Mouse (Mus musculus) embryonic facial prominence, embryonic 11.5 days (tissue): Measurements from ENCODE around the gene Atad3a. TPM values are rescaled to one million over a fixed set of nuclear protein-coding genes. Genes with fewer than 3 reads are reported as not detected.

Experiments
- ATAC-seq: fragments of 200-750 bp; cut with Nextera tagmentation; replicated peaks from 2 replicates; pipeline ENCODE4 v1.8.0; 2017; ENCODE audit warnings: low read depth; ENCODE audit not compliant: insufficient number of reproducible peaks, low FRiP score, low TSS enrichment
- DNase-seq: peaks from one replicate; pipeline ENCODE4 v3.0.0-alpha.2; 2015; ENCODE audit warnings: low spot score
- H3K27ac ChIP-seq: fragments of 300-500 bp; sonication (generic); replicated peaks from 2 replicates; pipeline ENCODE4 v1.5.1; 2014; ENCODE audit warnings: mild to moderate bottlenecking, low read depth, low read length, control low read depth
- H3K27me3 ChIP-seq: fragments of 300-500 bp; sonication (generic); 2 replicates; pipeline ENCODE4 v1.6.1; 2014; ENCODE audit warnings: mild to moderate bottlenecking, low read length, moderate library complexity, mixed read lengths; ENCODE audit not compliant: control insufficient read depth, insufficient read depth
- H3K36me3 ChIP-seq: fragments of 300-500 bp; sonication (generic); replicated peaks from 2 replicates; pipeline ENCODE4 v1.6.1; 2014; ENCODE audit warnings: low read depth, mild to moderate bottlenecking, low read length, moderate library complexity, mixed read lengths; ENCODE audit not compliant: control insufficient read depth, insufficient read depth
- H3K4me1 ChIP-seq: fragments of 300-500 bp; sonication (generic); 2 replicates; pipeline ENCODE4 v1.6.1; 2014; ENCODE audit warnings: low read length, mixed read lengths; ENCODE audit not compliant: control insufficient read depth, insufficient read depth
- H3K4me2 ChIP-seq: fragments of 300-500 bp; sonication (generic); 2 replicates; pipeline ENCODE4 v1.6.1; 2014; ENCODE audit warnings: low read depth, mild to moderate bottlenecking, control low read depth, low read length, moderate library complexity
- H3K4me3 ChIP-seq: fragments of 300-500 bp; sonication (generic); 2 replicates; pipeline ENCODE4 v1.5.1; 2014; ENCODE audit warnings: low read depth, low read length, control low read depth
- H3K9ac ChIP-seq: fragments of 300-500 bp; sonication (generic); replicated peaks from 2 replicates; pipeline ENCODE4 v1.6.1; 2014; ENCODE audit warnings: mild to moderate bottlenecking, control low read depth, low read length
- H3K9me3 ChIP-seq: fragments of 300-500 bp; sonication (generic); replicated peaks from 2 replicates; pipeline ENCODE4 v1.6.1; 2016; ENCODE audit warnings: mild to moderate bottlenecking, low read length, inconsistent platforms, mixed read lengths; ENCODE audit not compliant: control insufficient read depth
- WGBS: fragments of 180-500 bp; shearing (Covaris S2); extraction: QIAGEN DNeasy Blood & Tissue Kit; methylation state at CpG from one replicate; pipeline ENCODE4 v1.1.7; 2014; 5-methylcytosine and 5-hydroxymethylcytosine counted together
- polyA plus RNA-seq: library from polyadenylated mRNA; unstranded; fragments of >200 nt; fragmentation: Nextera tagmentation; extraction: Ambion mirVana; gene quantifications from 2 replicates; pipeline ENCODE4 v1.2.1, GENCODE M21; 2014

The Atad3a gene
- 79.0 and 87.2 TPM in 2 replicates for polyA plus RNA-seq

DNA sequence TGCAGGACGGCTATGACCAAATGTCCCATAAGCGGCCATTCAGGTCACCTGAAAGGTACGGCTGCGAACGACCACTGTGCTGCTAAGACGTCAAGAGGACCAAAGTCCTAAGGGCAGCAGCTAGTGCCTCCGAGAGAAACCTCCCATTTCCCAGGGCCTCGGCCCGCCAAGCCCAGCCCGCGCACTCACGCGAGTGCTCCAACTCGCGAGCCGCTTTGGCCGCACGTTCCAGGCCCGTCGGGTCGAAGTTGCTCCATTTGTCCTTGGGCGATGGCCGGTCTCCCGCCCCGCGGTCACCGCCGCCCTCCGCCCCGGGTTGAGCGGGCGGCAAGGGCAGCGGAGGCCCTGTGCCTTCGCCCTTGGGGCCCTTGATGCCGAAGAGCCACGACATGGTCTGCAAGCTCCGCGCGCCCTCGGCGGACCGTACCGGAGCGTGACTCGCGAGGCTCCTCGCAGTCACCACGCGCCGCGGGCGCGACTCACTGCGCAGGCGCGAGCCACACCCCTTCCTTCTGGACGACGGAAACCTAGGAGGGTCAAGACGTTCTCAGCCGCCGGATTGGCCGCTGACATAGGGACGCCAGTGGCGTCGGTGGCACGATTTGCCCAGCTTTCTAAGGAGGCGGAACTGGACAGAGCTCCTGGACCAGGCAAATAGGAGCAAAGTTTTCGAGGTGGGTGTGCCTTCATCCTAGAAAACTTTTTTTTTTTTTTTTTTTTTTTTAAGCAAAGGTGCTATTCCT lies at the start of gene Atad3a:
Gene Atad3a, minus strand, starts transcription at position 481 of the 743 bp plus-strand sequence.
- peak within 1 kb of the TSS; percentile 87 for H3K4me2 ChIP-seq

DNA sequence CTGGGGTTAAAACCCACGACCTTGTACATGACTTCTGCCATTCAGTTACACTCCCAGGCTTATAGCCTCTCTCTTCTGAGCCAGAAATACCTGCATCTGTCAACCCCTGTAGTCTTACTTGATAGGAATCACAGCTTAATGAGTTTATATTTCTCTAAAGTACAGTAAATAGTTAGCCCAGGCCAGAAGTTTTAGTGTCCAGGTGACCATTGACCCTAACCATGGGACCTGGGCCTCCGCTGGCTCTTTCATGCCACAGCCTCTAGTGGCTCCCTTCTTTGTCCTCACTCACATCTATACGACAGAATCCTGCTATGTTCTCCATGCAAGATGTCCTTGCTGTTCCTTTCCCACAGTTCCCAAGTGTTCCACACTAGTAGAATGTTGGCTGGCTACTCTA lies 46.9 kb upstream of the Atad3a start:
- Histone ChIP-seq H3K4me1 (no peaks in the 10 kb centered on the region; the same call in 1 of the 2 replicates), H3K4me3 (no peak overlapping the region), H3K9ac (no peak overlapping the region), H3K4me2 (no peak overlapping the region), H3K27me3 (no peaks in the 10 kb centered on the region), H3K27ac (no peak overlapping the region), H3K36me3 (peaks cover 8% of the 10 kb centered on the region), H3K9me3 (no peaks in the 10 kb centered on the region)
- 87% methylated on average over 3 of the region's 3 CpGs for WGBS
- DNase-seq (no peak), ATAC-seq (no peak)

More for the DNA sequence above, at the start of gene Atad3a:
- Histone ChIP-seq H3K36me3 (peaks cover 4% of the 10 kb centered on the region), H3K27me3 (no peaks in the 10 kb centered on the region), H3K27ac (peak within 1 kb of the TSS; percentile 0; the same call in 1 of the 2 replicates), H3K4me1 (no peaks in the 10 kb centered on the region; the same call in none of the 2 replicates), H3K9ac (peak within 1 kb of the TSS; percentile 70), H3K9me3 (no peaks in the 10 kb centered on the region), H3K4me3 (peak within 1 kb of the TSS; percentile 88)
- ATAC-seq (peak; percentile 95), DNase-seq (peak; percentile 97)
- WGBS = under 1% methylated on average over 66 of the region's 68 CpGs

DNA sequence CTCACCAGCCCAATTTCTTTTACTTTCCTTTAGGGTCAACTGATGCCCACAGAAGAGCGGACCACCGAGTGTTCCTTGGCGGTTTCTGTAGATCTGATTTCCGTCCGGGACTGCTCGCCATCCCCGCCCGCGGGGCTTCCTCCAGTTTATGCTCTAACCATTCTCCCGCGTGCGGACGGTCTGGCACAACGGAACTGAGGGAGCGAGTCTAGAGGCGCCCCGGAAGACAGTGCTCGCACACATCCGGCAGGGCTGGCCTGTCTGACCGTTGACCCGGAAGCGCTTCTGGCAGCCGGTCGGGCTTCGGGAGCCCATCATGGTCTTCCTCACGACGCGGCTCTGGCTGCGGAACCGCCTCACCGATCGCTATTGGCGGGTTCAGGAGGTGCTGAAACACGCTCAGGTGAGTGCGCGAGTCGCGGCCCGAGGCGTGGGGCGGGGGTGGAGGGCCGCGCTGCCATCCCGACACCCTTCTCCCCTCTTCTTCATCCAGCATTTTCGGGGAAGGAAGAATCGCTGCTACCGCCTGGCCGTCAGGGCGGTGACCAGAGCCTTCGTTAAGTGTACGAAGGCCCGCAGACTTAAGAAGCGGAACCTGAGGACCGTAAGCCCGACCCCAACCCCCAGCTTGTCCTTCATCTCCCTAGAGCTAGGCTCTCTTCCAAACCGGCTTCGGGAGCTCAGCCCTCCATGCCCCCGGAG lies 42.6 kb upstream of the Atad3a start:
- under 1% methylated on average over 58 of the region's 58 CpGs for WGBS
- H3K4me1 ChIP-seq = no peaks in the 10 kb centered on the region; the same call in 1 of the 2 replicates
- H3K36me3 ChIP-seq = no peaks in the 10 kb centered on the region; the same call in 1 of the 2 replicates
- H3K9me3 ChIP-seq = no peaks in the 10 kb centered on the region
- H3K27ac ChIP-seq = 0 out of 2 replicates have a peak overlapping the region, but pooled peaks have one; percentile 35
- peak; percentile 96 for ATAC-seq
- H3K9ac ChIP-seq = peak overlapping the region; percentile 85
- peak overlapping the region; percentile 82 for H3K4me3 ChIP-seq
- no peaks in the 10 kb centered on the region for H3K27me3 ChIP-seq
- peak; percentile 96 for DNase-seq
- peak overlapping the region; percentile 60 for H3K4me2 ChIP-seq

DNA sequence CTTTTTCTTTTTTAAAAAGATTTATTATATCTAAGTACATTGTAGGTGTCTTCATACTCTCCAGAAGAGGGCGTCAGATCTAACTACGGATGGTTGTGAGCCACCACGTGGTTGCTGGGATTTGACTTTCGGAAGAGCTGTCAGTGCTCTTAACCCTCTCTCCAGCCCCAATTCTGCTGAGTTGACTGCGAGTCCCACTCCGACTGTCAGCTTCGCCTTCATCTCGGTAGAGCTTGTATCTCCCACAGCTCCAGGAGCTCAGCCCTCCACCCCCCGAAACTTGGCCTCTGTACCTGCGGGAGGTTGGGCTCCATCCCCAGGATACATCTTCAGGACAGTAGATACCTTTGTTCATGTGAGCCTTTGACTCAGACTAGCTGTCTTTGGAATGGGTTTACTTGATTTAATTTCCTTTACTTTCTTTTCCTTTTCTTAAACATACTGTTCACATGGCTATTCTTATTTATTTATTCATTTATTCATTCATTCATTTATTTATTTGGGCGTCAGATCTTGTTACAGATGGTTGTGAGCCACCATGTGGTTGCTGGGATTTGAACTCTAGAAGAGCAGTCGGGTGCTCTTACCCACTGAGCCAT lies 41.9 kb upstream of the Atad3a start, which contains the start of gene Mrpl20:
Gene Mrpl20, plus strand, starts transcription at position 138 of the 599 bp plus-strand sequence.
- Histone ChIP-seq H3K4me1 (no peaks in the 10 kb centered on the region; the same call in 1 of the 2 replicates), H3K27ac (0 out of 2 replicates have a peak within 1 kb of the TSS, but pooled peaks have one; percentile 35), H3K9me3 (no peaks in the 10 kb centered on the region), H3K36me3 (no peaks in the 10 kb centered on the region; the same call in 1 of the 2 replicates), H3K27me3 (no peaks in the 10 kb centered on the region), H3K4me3 (peak within 1 kb of the TSS; percentile 82), H3K9ac (peak within 1 kb of the TSS; percentile 85), H3K4me2 (peak within 1 kb of the TSS; percentile 60)
- ATAC-seq (peak; percentile 32; the same call in 1 of the 2 replicates), DNase-seq (peak; percentile 52)
- 8% methylated on average over 12 of the region's 12 CpGs for WGBS

DNA sequence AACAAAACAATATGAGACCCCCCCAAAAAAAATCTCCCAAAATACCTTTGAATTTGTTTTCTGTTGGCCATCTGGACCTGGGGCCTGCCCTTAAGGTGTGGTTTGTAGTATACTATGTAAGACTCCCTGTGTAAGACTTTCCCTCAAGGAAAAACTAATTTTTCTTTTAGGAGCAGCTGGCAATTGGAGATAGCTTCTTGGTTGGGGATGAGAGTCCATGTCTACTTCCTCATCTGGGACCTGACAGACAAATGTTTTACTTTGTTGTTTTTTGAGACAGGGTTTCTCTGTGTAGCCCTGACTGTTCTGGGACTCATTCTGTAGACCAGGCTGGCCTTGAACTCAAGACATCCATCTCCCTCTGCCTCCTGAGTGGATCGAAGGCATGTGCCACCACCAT lies 41.2 kb upstream of the Atad3a start:
- 95% methylated on average over 1 of the region's 1 CpGs for WGBS
- Histone ChIP-seq H3K9me3 (no peaks in the 10 kb centered on the region), H3K9ac (no peak overlapping the region), H3K27me3 (no peaks in the 10 kb centered on the region), H3K36me3 (no peaks in the 10 kb centered on the region), H3K27ac (no peak overlapping the region), H3K4me1 (no peaks in the 10 kb centered on the region; the same call in 1 of the 2 replicates), H3K4me2 (no peak overlapping the region), H3K4me3 (no peak overlapping the region)
- ATAC-seq (no peak), DNase-seq (no peak)

DNA sequence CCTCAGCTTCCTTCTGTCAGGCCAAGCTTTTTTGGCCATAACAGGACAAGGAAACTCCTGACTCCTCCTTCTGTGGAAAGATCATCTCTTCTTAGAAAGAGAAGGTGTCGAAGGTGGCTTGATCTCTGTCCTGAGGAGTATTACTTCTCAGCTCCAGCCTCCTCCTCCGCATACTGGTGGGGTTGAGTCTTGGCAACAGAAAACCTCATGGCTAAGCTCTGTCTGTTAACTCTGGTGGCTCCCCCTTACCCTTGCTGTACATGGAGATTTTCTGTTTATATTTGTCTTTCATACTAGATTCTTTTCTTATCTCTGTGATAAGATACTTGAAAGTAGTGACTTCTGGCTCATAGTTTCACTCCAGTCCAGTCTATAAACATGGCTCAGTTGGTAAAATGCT lies 32.8 kb upstream of the Atad3a start:
- Histone ChIP-seq H3K27me3 (no peaks in the 10 kb centered on the region), H3K36me3 (no peaks in the 10 kb centered on the region)
- ATAC-seq = no peak

DNA sequence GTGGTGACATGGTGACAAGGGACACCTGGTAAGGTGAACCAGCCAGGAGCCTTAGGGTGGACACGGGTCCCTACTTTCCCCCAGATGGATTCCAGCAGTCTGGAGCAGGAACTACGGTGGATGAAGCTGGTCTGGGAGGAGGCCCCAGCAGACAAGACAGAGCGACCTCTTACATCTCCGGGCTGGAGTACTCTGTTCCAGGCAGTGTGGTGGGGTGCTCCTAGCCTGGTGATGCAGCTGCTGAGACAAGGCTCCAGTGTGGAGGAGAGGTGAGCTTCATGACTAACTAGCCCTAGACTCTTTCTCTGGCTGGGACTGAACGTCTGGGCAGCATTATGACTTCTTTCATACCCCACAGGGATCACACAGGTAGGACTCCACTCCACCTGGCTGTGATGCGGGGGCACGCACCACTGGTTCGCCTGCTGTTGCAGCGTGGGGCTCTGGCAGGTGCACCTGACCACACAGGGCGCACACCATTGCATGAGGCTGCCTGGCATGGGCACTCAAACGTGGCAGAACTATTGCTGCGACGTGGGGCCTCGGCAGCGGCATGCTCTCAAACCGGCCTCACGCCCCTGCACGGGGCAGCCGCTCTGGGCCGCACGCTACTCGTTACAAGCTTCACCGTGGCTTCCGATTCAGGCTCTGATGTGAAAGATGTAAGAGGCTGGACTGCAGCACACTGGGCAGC lies 30.5 kb upstream of the Atad3a start:
- Histone ChIP-seq H3K9me3 (no peaks in the 10 kb centered on the region), H3K36me3 (no peaks in the 10 kb centered on the region), H3K27ac (no peak overlapping the region), H3K9ac (no peak overlapping the region), H3K4me1 (no peaks in the 10 kb centered on the region), H3K4me3 (no peak overlapping the region), H3K27me3 (no peaks in the 10 kb centered on the region), H3K4me2 (no peak overlapping the region)
- DNase-seq = no peak
- WGBS = 74% methylated on average over 24 of the region's 24 CpGs
- no peak for ATAC-seq

More for the DNA sequence above, 32.8 kb upstream of the Atad3a start:
- H3K27ac ChIP-seq = no peak overlapping the region
- no peaks in the 10 kb centered on the region for H3K4me1 ChIP-seq
- no peaks in the 10 kb centered on the region for H3K9me3 ChIP-seq
- no peak overlapping the region for H3K4me2 ChIP-seq
- DNase-seq = no peak
- WGBS = 82% methylated on average over 2 of the region's 2 CpGs
- no peak overlapping the region for H3K4me3 ChIP-seq
- H3K9ac ChIP-seq = no peak overlapping the region
